Mouse (Mus musculus): ENCODE measurements around the gene Vmn2r30.
"Not testable (repeated sequence)": the region's sequence is repeated elsewhere in the genome, so short reads cannot be mapped to it uniquely, and the experiment has no call there.

Vmn2r30 gene

DNA sequence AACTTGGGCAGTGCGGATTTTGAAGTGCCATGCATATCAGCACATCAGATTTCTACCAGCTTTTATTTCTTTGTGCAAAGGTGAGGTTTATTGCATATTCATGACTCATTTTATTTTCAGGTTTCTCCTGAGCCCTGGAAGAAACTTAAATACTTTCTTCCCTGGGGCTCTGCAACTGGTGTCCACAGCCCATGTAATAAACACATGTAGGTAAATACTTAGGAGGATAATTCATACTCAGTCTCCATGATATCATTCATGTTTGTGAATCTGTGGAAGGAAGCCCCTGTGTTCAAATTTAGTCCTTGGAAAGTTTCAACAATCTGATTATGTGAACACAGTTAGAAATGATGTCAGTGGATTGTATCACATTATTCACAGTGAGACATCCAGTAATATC, at the start of gene Vmn2r30:
Vmn2r30 (minus strand) TSS at position 101 of the 400 bp plus-strand sequence.
- DNase-seq = not testable (repeated sequence)

DNA sequence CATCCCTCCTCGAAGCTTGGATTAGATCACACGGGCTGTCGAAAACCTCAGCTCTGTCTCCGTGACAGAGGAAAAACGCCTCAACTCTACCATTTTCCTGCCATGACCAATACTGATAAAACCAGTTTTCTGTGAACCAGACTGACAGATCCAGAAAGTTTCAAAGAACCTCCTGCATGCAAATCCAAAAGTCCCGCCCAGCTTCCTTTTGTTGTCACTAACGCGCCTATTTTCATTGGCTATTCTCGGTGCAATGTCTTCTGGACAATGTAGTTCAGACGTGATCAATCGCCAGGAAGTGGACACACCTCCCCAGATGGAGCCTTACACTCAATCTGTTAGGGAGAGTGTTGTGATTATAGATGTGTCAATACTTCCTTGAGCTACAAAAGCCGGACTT, 37.0 kb upstream of the Vmn2r30 start, which contains the start of gene Gm45783:
Gm45783 (minus strand) TSS at position 143 of the 400 bp plus-strand sequence.
- DNase-seq = not testable (repeated sequence)

DNA sequence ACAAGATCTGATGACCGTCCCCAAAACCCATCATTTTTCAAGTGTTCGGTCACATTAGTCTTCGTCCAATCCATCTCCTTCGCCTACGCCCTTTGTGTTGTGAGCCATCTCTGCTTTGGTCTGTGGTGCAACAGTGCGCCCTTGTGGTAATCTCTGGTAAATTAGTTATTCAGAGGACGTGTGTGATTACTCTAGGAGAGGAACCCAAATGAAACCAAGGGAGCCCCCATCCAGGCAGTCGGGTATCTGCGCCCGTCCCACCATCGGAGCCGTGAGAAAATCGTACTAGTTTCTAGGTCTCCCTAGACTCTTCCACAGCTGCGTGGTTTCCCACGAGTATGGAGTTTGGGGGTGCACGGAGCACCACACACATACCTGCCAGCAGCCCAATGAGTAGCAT, 41.8 kb downstream of the Vmn2r30 start:
- peak; percentile 53 to 71 for DNase-seq

DNA sequence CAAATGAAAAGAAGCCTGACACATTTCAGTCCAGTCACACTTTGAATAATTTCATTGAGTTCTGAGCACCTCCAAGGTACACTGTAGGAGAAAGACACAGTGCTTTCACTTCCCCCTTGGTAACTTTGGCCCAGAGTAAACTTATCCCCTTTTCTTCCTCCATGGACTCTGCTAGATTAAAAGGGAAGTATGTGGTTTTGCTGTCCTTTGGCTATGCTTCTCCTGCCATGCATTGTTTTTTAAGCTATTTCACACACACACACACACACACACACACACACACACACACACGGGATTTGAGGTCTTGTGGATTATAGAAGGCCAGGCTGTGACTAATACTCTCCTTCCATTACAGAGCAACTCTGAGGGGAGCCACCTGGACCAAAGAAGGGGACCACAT, 56.0 kb downstream of the Vmn2r30 start:
- DNase-seq = no peak

DNA sequence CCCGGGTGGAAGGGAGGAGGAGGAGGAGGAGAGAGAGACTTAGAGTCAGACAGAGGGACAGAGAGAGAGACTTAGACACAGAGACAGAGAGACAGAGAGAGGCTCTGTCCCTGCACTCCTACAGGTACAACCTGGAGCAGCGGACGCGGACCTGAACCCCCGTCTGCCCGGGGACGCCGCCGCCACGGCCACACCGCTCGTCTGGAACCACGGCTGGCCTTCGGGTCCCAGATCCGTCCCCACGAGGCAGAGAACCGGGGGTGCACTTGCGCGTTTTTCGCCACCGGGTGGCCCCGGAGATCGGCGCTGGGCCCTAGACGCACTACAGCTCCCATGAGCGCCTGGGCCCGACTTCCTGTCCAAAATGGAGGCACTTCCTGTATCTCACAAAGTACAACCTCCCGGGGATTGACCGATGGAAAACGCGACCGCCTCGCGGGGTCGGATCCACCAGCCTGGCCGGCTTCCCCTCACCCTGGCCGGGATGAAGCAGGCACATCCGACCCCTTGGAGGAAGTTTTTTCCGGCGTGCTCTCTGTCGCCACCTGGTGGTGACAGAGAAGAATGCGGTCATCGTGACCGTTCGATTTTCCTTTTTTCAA, 59.3 kb downstream of the Vmn2r30 start, which contains the start of gene Gm45844:
Gm45844 (minus strand) TSS at position 324 of the 602 bp plus-strand sequence.
- DNase-seq = peak; percentile 93

DNA sequence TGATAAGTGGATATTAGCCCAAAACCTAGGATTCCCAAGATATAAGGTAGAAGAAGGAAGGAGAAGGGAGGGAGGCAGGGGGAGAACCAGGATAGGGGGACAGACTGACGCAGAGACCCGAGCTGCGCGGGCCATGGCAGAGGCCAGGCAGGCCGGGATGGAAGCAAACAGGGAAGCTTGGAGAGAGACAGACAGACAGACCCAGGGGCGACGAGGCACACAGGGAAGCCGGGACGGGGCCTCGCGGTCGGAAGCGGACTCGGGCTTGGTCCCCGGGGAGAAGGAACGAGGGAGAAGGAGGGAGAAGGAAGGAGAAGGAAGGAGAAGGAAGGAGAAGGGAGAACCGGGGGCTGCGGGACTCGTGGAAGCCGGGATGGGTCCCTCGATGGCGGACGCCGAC, 59.9 kb downstream of the Vmn2r30 start:
- DNase-seq = peak in 1 of 2 experiments; percentile 53

All from cerebellum, postnatal 25 days (tissue).